Mouse (Mus musculus) bone marrow, adult 2 months (tissue): ENCODE results near the gene Tmem51.

Experiments
- CTCF ChIP-seq: fragments of 200-500 bp; IDR thresholded peaks from 2 replicates; pipeline ENCODE4 v1.5.1; 2011; ENCODE audit warnings: low read length, control low read depth; ENCODE audit not compliant: control insufficient read depth, insufficient read depth
- POLR2A ChIP-seq: fragments of 200-500 bp; IDR thresholded peaks from 2 replicates; pipeline ENCODE4 v1.6.1; 2011; ENCODE audit warnings: low read depth, mild to moderate bottlenecking, control low read depth, low read length, borderline replicate concordance; ENCODE audit not compliant: control insufficient read depth

DNA sequence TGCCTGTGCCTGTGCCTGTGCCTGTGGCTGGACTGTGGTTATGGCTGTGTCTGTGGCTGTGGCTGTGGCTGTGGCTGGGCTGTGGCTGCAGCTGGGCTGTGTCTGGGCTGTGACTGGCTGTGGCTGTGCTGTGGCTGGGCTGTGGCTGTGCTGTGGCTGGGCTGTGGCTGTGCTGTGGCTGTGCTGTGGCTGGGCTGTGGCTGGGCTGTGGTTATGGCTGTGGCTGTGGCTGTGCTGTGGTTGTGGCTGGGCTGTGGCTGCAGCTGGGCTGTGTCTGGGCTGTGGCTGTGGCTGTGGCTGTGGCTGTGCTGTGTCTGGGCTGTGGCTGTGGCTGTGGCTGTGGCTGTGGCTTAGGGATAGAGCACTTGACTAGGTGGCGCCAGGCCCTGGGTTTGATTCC, 95.9 kb downstream of the Tmem51 start:
- TF ChIP-seq CTCF, result no peak
- no peak for TF ChIP-seq POLR2A
